Mouse (Mus musculus) lung, postnatal 10 days (tissue): ENCODE results near the gene Cdc37.
A peak's percentile ranks its signal among the peaks of the same experiment; 100 is the strongest.

Source experiments
- DNase-seq: peaks from one replicate; pipeline ENCODE4 v3.0.0; 2021

Gene Cdc37

GRCm38 (mm10) chr9:21135329-21135890 is 14.4 kb downstream of the Cdc37 start:
- DNase-seq, result no peak

GRCm38 (mm10) chr9:21134595-21135328 is 15.0 kb downstream of the Cdc37 start:
- peak; percentile 70 for DNase-seq

- no peak for DNase-seq
Measured at GRCm38 (mm10) chr9:21133064-21133707, 16.6 kb downstream of the Cdc37 start.

- DNase-seq, result no peak
Measured at GRCm38 (mm10) chr9:21132102-21132775, 17.5 kb downstream of the Cdc37 start.

GRCm38 (mm10) chr9:21131059-21131956 is 18.5 kb downstream of the Cdc37 start, which contains the start of gene Tyk2:
Gene Tyk2, minus strand, starts transcription at chr9:21131243.
- peak; percentile 95 for DNase-seq

GRCm38 (mm10) chr9:21126259-21126627 is 23.5 kb downstream of the Cdc37 start:
- no peak for DNase-seq

- no peak for DNase-seq
Measured at GRCm38 (mm10) chr9:21125502-21126258, 24.1 kb downstream of the Cdc37 start.

GRCm38 (mm10) chr9:21124837-21125236 is 24.9 kb downstream of the Cdc37 start:
- no peak for DNase-seq

GRCm38 (mm10) chr9:21121483-21121882 is 28.3 kb downstream of the Cdc37 start:
- DNase-seq, result no peak

GRCm38 (mm10) chr9:21117073-21117472 is 32.7 kb downstream of the Cdc37 start:
- DNase-seq, result no peak

GRCm38 (mm10) chr9:21115105-21115504 is 34.7 kb downstream of the Cdc37 start:
- DNase-seq, result no peak

- no peak for DNase-seq
Measured at GRCm38 (mm10) chr9:21114190-21114589, 35.6 kb downstream of the Cdc37 start.

- DNase-seq, result no peak
Measured at GRCm38 (mm10) chr9:21113751-21114150, 36.0 kb downstream of the Cdc37 start.

GRCm38 (mm10) chr9:21107607-21108237 is 42.1 kb downstream of the Cdc37 start:
- no peak for DNase-seq

GRCm38 (mm10) chr9:21105760-21106564 is 43.8 kb downstream of the Cdc37 start:
- no peak for DNase-seq

GRCm38 (mm10) chr9:21104814-21105213 is 45.0 kb downstream of the Cdc37 start:
- DNase-seq, result no peak

GRCm38 (mm10) chr9:21102076-21102475 is 47.7 kb downstream of the Cdc37 start:
- no peak for DNase-seq

GRCm38 (mm10) chr9:21100447-21101161 is 49.2 kb downstream of the Cdc37 start:
- DNase-seq, result no peak

GRCm38 (mm10) chr9:21097793-21098192 is 52.0 kb downstream of the Cdc37 start:
- DNase-seq, result no peak

- DNase-seq, result no peak
Measured at GRCm38 (mm10) chr9:21095958-21096357, 53.8 kb downstream of the Cdc37 start.
